Mouse (Mus musculus) MEL (cell line): ENCODE results near the gene Wipf3.

Source experiments
- CHD2 ChIP-seq: IDR thresholded peaks from 2 replicates; pipeline ENCODE4 v1.6.1; 2011; ENCODE audit warnings: low read length, improper control_type of control experiment
- CTCF ChIP-seq, 3 experiments: IDR thresholded peaks in 2 of 3; conservative IDR thresholded peaks in 1 of 3; 2 replicates each; pipeline ENCODE4 v1.5.1; 2011 to 2012; ENCODE audit warnings: low read length in 3 of 3, low read depth in 2 of 3, mild to moderate bottlenecking in 2 of 3, improper control_type of control experiment in 1 of 3, inconsistent platforms in 1 of 3, mixed read lengths in 1 of 3, moderate library complexity in 1 of 3; ENCODE audit not compliant: control insufficient read depth in 1 of 3, insufficient read depth in 1 of 3, poor library complexity in 1 of 3, severe bottlenecking in 1 of 3
- ETS1 ChIP-seq: IDR thresholded peaks from 2 replicates; pipeline ENCODE4 v1.6.1; 2012; ENCODE audit warnings: low read depth, mild to moderate bottlenecking, inconsistent platforms, low read length, improper control_type of control experiment, moderate library complexity
- MAFK ChIP-seq: IDR thresholded peaks from 2 replicates; pipeline ENCODE4 v1.6.1; 2011; ENCODE audit warnings: low read depth, mild to moderate bottlenecking, low read length, improper control_type of control experiment, borderline replicate concordance
- MAX ChIP-seq: IDR thresholded peaks from 2 replicates; pipeline ENCODE4 v1.6.1; 2011; ENCODE audit warnings: low read length, improper control_type of control experiment
- MYB ChIP-seq: IDR thresholded peaks from 2 replicates; pipeline ENCODE4 v1.6.1; 2011; ENCODE audit warnings: mild to moderate bottlenecking, low read depth, low read length, improper control_type of control experiment
- POLR2A ChIP-seq, 2 experiments: IDR thresholded peaks; 2 replicates each; pipeline ENCODE4 v1.6.1; 2011 to 2012; ENCODE audit warnings: low read length in 2 of 2, mild to moderate bottlenecking in 2 of 2, control low read depth in 1 of 2, improper control_type of control experiment in 1 of 2, low read depth in 1 of 2, moderate library complexity in 1 of 2; ENCODE audit not compliant: control insufficient read depth in 1 of 2, insufficient read depth in 1 of 2, poor library complexity in 1 of 2
- RAD21 ChIP-seq: IDR thresholded peaks from 2 replicates; pipeline ENCODE4 v1.6.1; 2011; ENCODE audit warnings: mild to moderate bottlenecking, low read depth, low read length, improper control_type of control experiment
- TCF12 ChIP-seq: IDR thresholded peaks from 2 replicates; pipeline ENCODE4 v1.6.1; 2014; ENCODE audit warnings: low read depth, mild to moderate bottlenecking, inconsistent platforms, low read length, improper control_type of control experiment, moderate library complexity

- TF ChIP-seq CTCF (IDR thresholded peaks at IDR 0.05 in 2 of 3, conservative IDR thresholded peaks at IDR 0.05 in 1 of 3; ENCODE audit: control insufficient read depth in 1 of 3, insufficient read depth in 1 of 3, low read depth in 2 of 3, low read length in 3 of 3, poor library complexity in 1 of 3, severe bottlenecking in 1 of 3) (no peak), CHD2 (no peak), TCF12 (no peak), POLR2A (IDR thresholded peaks at IDR 0.05; ENCODE audit: control insufficient read depth in 1 of 2, insufficient read depth in 1 of 2, low read depth in 1 of 2, low read length in 2 of 2, poor library complexity in 1 of 2) (no peak), MYB (no peak), MAFK (no peak), RAD21 (no peak), ETS1 (no peak), MAX (no peak)
These were observed 14.3 kb downstream of the Wipf3 start for GRCm38 (mm10) chr6:54443657-54444056.
